ENCODE assay signal across 12 mouse cellular contexts in the genomic region with DNA sequence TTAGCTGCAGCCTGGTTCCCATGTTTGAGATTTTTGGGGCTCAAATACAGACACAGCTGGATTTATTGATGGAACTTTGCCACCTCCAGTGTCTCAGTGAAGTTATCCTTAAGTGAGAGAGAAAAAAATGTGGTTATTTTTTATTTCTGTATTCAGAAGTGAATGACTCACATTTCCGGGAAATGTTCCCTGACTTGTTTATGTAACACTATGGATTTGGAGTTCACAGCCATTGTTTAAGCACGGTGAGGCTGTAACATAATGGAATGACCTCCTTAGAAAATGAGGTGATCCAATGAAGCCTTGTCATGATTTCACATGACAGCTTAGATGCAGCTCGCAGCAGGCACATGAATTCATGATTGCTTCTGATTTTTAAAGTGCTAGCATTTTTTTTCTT. TPM values are rescaled to one million over a fixed set of nuclear protein-coding genes. Genes with fewer than 3 reads are reported as not detected.
"Had no signal": no experiment of that assay in that cellular context is flagged by ENCODE, and none has a peak within 500 bp of the region (broad histone marks: within the 10 kb centered on the region; RNA-seq: fewer than 3 reads in every experiment).

No protein-coding gene starts in this region.

- DNase-seq: kidney, adult 2 months; kidney, postnatal 14 days; liver; lung, adult 2 months; right cerebral cortex, postnatal 4 days; spleen, adult 18-20 months; thymus, adult 18-20 months; thymus, postnatal 14 days had no signal

RNA-seq across cellular contexts. Expression of gene 4933400A11Rik, which starts 17.7 kb away (rescaled TPM):
- total RNA-seq: layer of hippocampus, adult 8-10 months; layer of hippocampus, postnatal 14 days; left cerebral cortex, postnatal 36 days; megakaryocyte-erythroid progenitor cell, adult 5-6 weeks had no signal
